Mouse (Mus musculus): ENCODE results near the gene Hspb7. TPM values are rescaled to one million over a fixed set of nuclear protein-coding genes. Genes with fewer than 3 reads are reported as not detected.
A peak's percentile ranks its signal among the peaks of the same experiment; 100 is the strongest.

Gene Hspb7
- polyA plus RNA-seq, 1 experiment from 2014 or later = not detected

DNA sequence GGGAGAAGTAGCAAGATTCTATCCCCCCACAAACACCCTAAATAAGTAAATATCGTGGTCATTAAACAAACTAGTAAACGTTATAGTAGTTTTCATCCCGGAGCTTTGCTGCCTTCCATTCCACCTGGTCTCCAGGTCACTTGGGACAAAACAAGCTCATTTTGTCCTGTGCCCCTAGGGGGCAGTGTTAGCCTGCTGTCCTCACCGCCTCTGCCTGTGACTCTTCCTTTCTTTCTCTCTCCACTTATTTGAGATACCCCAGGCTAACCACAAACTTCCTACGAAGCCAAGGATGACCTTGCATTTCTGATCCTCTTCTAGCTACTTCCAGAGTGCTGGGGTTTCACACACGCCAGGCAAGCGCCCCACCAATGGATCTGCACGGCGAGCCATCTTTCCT lies 10.4 kb downstream of the Hspb7 start:
- ATAC-seq (ENCODE audit: low FRiP score, low TSS enrichment) = no peak
- DNase-seq = peak; percentile 79
- Histone ChIP-seq H3K36me3 (ENCODE audit: control insufficient read depth, insufficient read depth, low read length) (no peaks in the 10 kb centered on the region), H3K9ac (replicated peaks; ENCODE audit: low read length) (no peak overlapping the region), H3K4me3 (replicated peaks; ENCODE audit: low read depth, low read length) (no peak overlapping the region), H3K27me3 (ENCODE audit: control insufficient read depth, insufficient read depth, low read length) (no peaks in the 10 kb centered on the region), H3K27ac (replicated peaks; ENCODE audit: low read depth, low read length) (no peak overlapping the region), H3K4me2 (ENCODE audit: low read length) (no peak overlapping the region), H3K4me1 (ENCODE audit: control insufficient read depth, insufficient read depth, low read length) (no peaks in the 10 kb centered on the region), H3K9me3 (ENCODE audit: control insufficient read depth, low read length) (no peaks in the 10 kb centered on the region)
- WGBS = 42% methylated on average over 9 of the region's 9 CpGs

GRCm38 (mm10) chr4:141432666-141433065 lies 12.1 kb downstream of the Hspb7 start:
- Histone ChIP-seq H3K36me3 (ENCODE audit: control insufficient read depth, insufficient read depth, low read length) (no peaks in the 10 kb centered on the region), H3K9ac (replicated peaks; ENCODE audit: low read length) (no peak overlapping the region), H3K27me3 (ENCODE audit: control insufficient read depth, insufficient read depth, low read length) (no peaks in the 10 kb centered on the region), H3K4me1 (ENCODE audit: control insufficient read depth, insufficient read depth, low read length) (no peaks in the 10 kb centered on the region), H3K27ac (replicated peaks; ENCODE audit: low read depth, low read length) (no peak overlapping the region), H3K9me3 (ENCODE audit: control insufficient read depth, low read length) (no peaks in the 10 kb centered on the region), H3K4me2 (ENCODE audit: low read length) (no peak overlapping the region), H3K4me3 (replicated peaks; ENCODE audit: low read depth, low read length) (no peak overlapping the region)
- ATAC-seq (ENCODE audit: low FRiP score, low TSS enrichment) (no peak), DNase-seq (no peak)
- 73% methylated on average over 14 of the region's 14 CpGs for whole genome bisulfite sequencing

- no peak for DNase-seq
- Histone ChIP-seq H3K4me2 (ENCODE audit: low read length) (no peak overlapping the region), H3K9me3 (ENCODE audit: control insufficient read depth, low read length) (no peaks in the 10 kb centered on the region), H3K36me3 (ENCODE audit: control insufficient read depth, insufficient read depth, low read length) (no peaks in the 10 kb centered on the region), H3K4me1 (ENCODE audit: control insufficient read depth, insufficient read depth, low read length) (no peaks in the 10 kb centered on the region), H3K9ac (replicated peaks; ENCODE audit: low read length) (no peak overlapping the region), H3K27ac (replicated peaks; ENCODE audit: low read depth, low read length) (no peak overlapping the region), H3K27me3 (ENCODE audit: control insufficient read depth, insufficient read depth, low read length) (no peaks in the 10 kb centered on the region), H3K4me3 (replicated peaks; ENCODE audit: low read depth, low read length) (no peak overlapping the region)
- 78% methylated on average over 18 of the region's 18 CpGs for WGBS
- ATAC-seq (ENCODE audit: low FRiP score, low TSS enrichment) = no peak
Measured at GRCm38 (mm10) chr4:141433191-141433590, 12.6 kb downstream of the Hspb7 start.

DNA sequence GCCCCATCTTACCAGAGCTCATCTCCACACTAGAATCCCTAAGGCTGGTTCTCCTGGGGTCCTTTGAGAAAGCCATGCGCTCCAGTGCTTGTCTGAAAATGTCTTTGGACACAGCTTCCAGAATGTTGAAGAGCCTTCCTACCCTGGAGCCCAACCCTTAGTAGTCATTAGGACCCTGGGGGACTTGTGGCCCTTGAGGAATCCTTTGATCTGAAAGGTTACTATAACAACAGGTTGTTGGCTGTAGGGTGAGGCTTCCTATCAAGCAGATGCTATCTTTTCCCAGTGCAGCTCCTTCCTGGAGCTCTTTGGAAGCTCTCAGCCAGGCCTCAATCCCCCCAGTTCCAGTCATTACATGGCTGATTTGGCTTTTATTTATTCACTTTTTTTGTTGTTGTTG lies 15.4 kb downstream of the Hspb7 start, which contains the start of gene Srarp:
Srarp (minus strand) TSS at position 132 of the 400 bp plus-strand sequence.
- Histone ChIP-seq H3K4me1 (ENCODE audit: control insufficient read depth, insufficient read depth, low read length) (no peaks in the 10 kb centered on the region), H3K36me3 (ENCODE audit: control insufficient read depth, insufficient read depth, low read length) (no peaks in the 10 kb centered on the region), H3K27me3 (ENCODE audit: control insufficient read depth, insufficient read depth, low read length) (no peaks in the 10 kb centered on the region), H3K4me2 (ENCODE audit: low read length) (no peak within 1 kb of the TSS), H3K9me3 (ENCODE audit: control insufficient read depth, low read length) (no peaks in the 10 kb centered on the region), H3K4me3 (replicated peaks; ENCODE audit: low read depth, low read length) (no peak within 1 kb of the TSS), H3K27ac (replicated peaks; ENCODE audit: low read depth, low read length) (no peak within 1 kb of the TSS), H3K9ac (replicated peaks; ENCODE audit: low read length) (no peak within 1 kb of the TSS)
- DNase-seq = no peak
- ATAC-seq (ENCODE audit: low FRiP score, low TSS enrichment) = no peak
- WGBS = 93% methylated on average over 1 of the region's 1 CpGs

DNA sequence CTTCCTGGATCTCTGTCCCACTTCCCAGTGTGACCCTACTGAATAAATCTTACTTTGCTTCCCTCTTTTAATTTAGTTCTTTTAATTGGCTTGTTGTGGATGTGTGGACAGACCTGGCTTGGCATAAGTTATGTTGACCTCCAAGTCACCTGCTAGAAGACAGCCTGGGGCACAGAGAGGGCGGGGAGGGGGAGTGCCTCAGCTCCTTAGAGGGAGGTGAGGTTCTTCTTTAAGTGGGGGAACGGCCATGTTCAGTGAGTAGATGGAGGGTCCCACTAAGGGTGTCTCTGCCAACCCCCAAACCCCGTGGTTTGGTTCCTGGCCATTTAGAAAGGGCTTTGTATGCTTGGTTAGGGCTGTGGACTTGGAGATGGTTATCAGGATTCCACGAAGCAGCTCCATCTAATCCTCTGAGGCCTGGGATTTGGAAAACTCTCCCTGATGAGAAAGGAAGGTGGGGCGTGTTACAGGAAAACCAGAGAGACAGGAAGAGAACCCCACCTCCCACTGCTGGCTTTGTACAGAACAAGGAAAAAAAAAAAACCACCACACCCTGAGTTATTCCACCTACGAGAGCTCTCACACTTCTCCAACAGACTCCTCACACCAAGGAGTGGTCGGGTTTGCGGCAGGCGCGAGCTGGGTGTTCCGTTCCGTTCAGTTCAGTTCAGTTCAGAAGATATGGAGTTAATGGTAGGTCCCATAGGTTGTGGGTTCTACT lies 18.7 kb downstream of the Hspb7 start:
- Histone ChIP-seq H3K9ac (replicated peaks; ENCODE audit: low read length) (no peak overlapping the region), H3K4me1 (ENCODE audit: control insufficient read depth, insufficient read depth, low read length) (no peaks in the 10 kb centered on the region), H3K9me3 (ENCODE audit: control insufficient read depth, low read length) (no peaks in the 10 kb centered on the region), H3K36me3 (ENCODE audit: control insufficient read depth, insufficient read depth, low read length) (no peaks in the 10 kb centered on the region), H3K4me2 (ENCODE audit: low read length) (no peak overlapping the region), H3K27ac (replicated peaks; ENCODE audit: low read depth, low read length) (no peak overlapping the region), H3K27me3 (ENCODE audit: control insufficient read depth, insufficient read depth, low read length) (no peaks in the 10 kb centered on the region), H3K4me3 (replicated peaks; ENCODE audit: low read depth, low read length) (no peak overlapping the region)
- ATAC-seq (ENCODE audit: low FRiP score, low TSS enrichment) = no peak
- no peak for DNase-seq
- 85% methylated on average over 12 of the region's 12 CpGs for WGBS

GRCm38 (mm10) chr4:141440877-141441276 lies 20.3 kb downstream of the Hspb7 start:
- ATAC-seq (ENCODE audit: low FRiP score, low TSS enrichment) (no peak), DNase-seq (no peak)
- no peak overlapping the region for H3K9ac ChIP-seq (replicated peaks; ENCODE audit: low read length)
- H3K27ac ChIP-seq (replicated peaks; ENCODE audit: low read depth, low read length) = no peak overlapping the region
- no peak overlapping the region for H3K4me2 ChIP-seq (ENCODE audit: low read length)
- no peak overlapping the region for H3K4me3 ChIP-seq (replicated peaks; ENCODE audit: low read depth, low read length)
- no peaks in the 10 kb centered on the region for H3K36me3 ChIP-seq (ENCODE audit: control insufficient read depth, insufficient read depth, low read length)
- H3K9me3 ChIP-seq (ENCODE audit: control insufficient read depth, low read length) = no peaks in the 10 kb centered on the region
- no peaks in the 10 kb centered on the region for H3K27me3 ChIP-seq (ENCODE audit: control insufficient read depth, insufficient read depth, low read length)
- H3K4me1 ChIP-seq (ENCODE audit: control insufficient read depth, insufficient read depth, low read length) = peaks cover 6% of the 10 kb centered on the region

DNA sequence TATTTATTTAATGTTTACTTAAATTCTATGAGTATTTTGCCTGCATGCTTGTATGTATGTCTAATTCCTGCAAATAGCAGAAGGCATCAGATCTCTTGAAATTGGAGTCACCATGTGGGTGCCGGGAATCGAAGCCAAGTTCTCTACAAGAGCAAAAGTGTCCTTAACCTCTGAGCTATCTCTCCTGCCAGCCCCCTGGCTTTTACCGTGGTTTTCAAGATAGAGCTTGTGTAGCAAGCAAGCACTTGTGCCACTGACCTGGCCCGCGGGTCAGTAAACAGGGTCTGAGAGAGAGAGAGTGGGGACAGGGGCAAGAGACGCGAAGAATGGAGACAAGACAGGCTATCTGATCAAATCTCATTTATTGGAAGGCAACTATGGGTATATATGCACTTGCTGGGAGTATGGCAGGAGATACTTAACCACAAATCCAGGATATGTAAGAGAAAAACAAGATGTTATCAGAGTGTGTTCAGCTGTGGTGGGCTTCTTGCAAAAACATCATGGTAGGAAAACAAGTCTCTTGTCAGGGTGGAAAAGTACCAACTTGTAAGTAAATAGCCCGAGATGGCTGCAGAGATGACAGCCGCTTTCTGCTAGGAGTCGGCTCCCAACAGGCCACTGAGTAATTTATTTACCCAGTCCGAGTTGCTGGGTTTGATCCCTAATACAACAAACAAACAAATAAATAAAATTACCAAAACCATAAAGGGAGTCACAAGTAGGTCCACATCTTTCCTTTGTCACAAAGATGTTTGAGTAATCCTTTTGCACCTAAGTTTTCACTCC lies 23.3 kb downstream of the Hspb7 start:
- no peaks in the 10 kb centered on the region for H3K27me3 ChIP-seq (ENCODE audit: control insufficient read depth, insufficient read depth, low read length)
- no peak overlapping the region for H3K27ac ChIP-seq (replicated peaks; ENCODE audit: low read depth, low read length)
- WGBS = 52% methylated on average over 11 of the region's 11 CpGs
- peak overlapping the region; percentile 98 for H3K4me3 ChIP-seq (replicated peaks; ENCODE audit: low read depth, low read length)
- no peaks in the 10 kb centered on the region for H3K9me3 ChIP-seq (ENCODE audit: control insufficient read depth, low read length)
- 0 out of 2 replicates have a peak overlapping the region, but pooled peaks have one; percentile 98 for H3K9ac ChIP-seq (replicated peaks; ENCODE audit: low read length)
- H3K36me3 ChIP-seq (ENCODE audit: control insufficient read depth, insufficient read depth, low read length) = peaks cover 24% of the 10 kb centered on the region
- no peak for DNase-seq
- no peak for ATAC-seq (ENCODE audit: low FRiP score, low TSS enrichment)
- H3K4me1 ChIP-seq (ENCODE audit: control insufficient read depth, insufficient read depth, low read length) = peaks cover 9% of the 10 kb centered on the region
- H3K4me2 ChIP-seq (ENCODE audit: low read length) = peak overlapping the region; percentile 51

DNA sequence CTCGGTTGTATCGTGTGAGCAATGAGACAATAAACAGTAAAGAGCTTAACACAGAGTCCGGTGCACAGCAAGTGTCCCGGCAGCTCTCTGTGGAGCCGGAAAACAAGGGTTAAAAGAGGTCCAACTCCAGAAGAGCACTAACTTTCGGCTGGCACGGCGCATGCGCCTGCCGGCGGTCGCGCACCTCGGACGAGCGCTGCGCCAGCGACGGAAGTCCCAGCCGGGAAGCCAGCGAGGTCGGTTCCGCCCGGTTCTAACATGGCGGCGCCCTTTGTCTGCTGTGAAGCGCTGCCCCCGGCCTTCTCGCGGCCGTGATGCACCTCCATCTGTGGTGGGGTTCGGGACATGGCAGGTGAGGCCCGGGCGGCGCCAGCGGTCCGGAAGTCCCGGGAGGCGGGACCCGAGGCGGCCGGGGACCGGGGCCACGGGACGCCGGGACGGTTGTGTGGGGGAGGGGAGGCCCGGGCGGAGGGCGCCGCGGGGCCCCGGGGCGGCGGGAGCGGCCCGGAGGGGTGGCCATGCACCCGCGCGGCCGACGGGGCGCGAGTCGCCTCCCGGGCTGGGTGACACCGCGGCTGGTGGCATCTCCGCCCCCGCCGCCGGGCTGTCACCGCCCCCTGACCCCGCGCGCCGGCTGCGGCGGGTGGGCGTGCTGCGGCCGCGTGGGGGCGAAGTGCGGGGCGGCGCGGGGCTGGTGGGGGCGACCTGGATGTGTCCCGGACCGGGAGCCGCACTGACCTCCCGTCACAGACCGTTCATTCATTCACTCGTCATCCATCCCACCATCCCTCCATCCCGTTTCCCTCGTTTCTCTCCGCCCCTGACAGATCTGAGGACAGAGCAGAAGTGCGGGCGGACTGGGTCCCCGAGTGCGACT lies 24.1 kb downstream of the Hspb7 start, which contains the start of gene Zbtb17:
Zbtb17 (plus strand) TSS at position 204 of the 877 bp plus-strand sequence.
- DNase-seq = peak; percentile 97
- peak; percentile 92 for ATAC-seq (ENCODE audit: low FRiP score, low TSS enrichment)
- H3K27me3 ChIP-seq (ENCODE audit: control insufficient read depth, insufficient read depth, low read length) = no peaks in the 10 kb centered on the region
- H3K36me3 ChIP-seq (ENCODE audit: control insufficient read depth, insufficient read depth, low read length) = peaks cover 32% of the 10 kb centered on the region
- peaks cover 9% of the 10 kb centered on the region for H3K4me1 ChIP-seq (ENCODE audit: control insufficient read depth, insufficient read depth, low read length)
- H3K9me3 ChIP-seq (ENCODE audit: control insufficient read depth, low read length) = no peaks in the 10 kb centered on the region
- H3K4me3 ChIP-seq (replicated peaks; ENCODE audit: low read depth, low read length) = peak within 1 kb of the TSS; percentile 98
- WGBS = 1% methylated on average over 69 of the region's 102 CpGs
- H3K27ac ChIP-seq (replicated peaks; ENCODE audit: low read depth, low read length) = peak within 1 kb of the TSS; percentile 83
- H3K4me2 ChIP-seq (ENCODE audit: low read length) = peak within 1 kb of the TSS; percentile 65
- peak within 1 kb of the TSS; percentile 98 for H3K9ac ChIP-seq (replicated peaks; ENCODE audit: low read length)

Data from midbrain, embryonic 14.5 days (tissue).